Mouse (Mus musculus): ENCODE measurements around the gene Nkiras1.

GRCm38 (mm10) chr14:18297441-18297840 lies 26.5 kb downstream of the Nkiras1 start:
- TF ChIP-seq CTCF (IDR thresholded peaks at IDR 0.05; ENCODE audit: insufficient read depth, low read length) (no peak), POLR2A (IDR thresholded peaks at IDR 0.05; ENCODE audit: borderline replicate concordance, extremely low read depth, low read depth, low read length) (no peak)

All from lung, adult 2 months (tissue).